Mouse (Mus musculus) neural tube, embryonic 14.5 days (tissue): ENCODE results near the gene Abr. TPM values are rescaled to one million over a fixed set of nuclear protein-coding genes. Genes with fewer than 3 reads are reported as not detected.

Experiments used
- ATAC-seq: fragments of 200-750 bp; cut with Nextera tagmentation; 2 replicates; pipeline ENCODE4 v1.8.0; 2017; ENCODE audit warnings: low read depth, mild to moderate bottlenecking, moderate TSS enrichment, moderate library complexity
- H3K27ac ChIP-seq: fragments of 300-500 bp; sonication (generic); 2 replicates; pipeline ENCODE4 v1.5.1; 2014; ENCODE audit warnings: low read depth, mild to moderate bottlenecking, control low read depth, low read length, moderate library complexity, mixed read lengths
- H3K27me3 ChIP-seq: fragments of 300-500 bp; sonication (generic); 2 replicates; pipeline ENCODE4 v1.6.1; 2014; ENCODE audit warnings: low read length; ENCODE audit not compliant: control insufficient read depth, insufficient read depth
- H3K36me3 ChIP-seq: fragments of 300-500 bp; sonication (generic); 2 replicates; pipeline ENCODE4 v1.6.1; 2014; ENCODE audit warnings: low read length, mixed read lengths; ENCODE audit not compliant: control insufficient read depth, insufficient read depth
- H3K4me1 ChIP-seq: fragments of 300-500 bp; sonication (generic); 2 replicates; pipeline ENCODE4 v1.6.1; 2014; ENCODE audit warnings: low read length; ENCODE audit not compliant: control insufficient read depth, insufficient read depth
- H3K4me2 ChIP-seq: fragments of 300-500 bp; sonication (generic); 2 replicates; pipeline ENCODE4 v1.6.1; 2014; ENCODE audit warnings: mild to moderate bottlenecking, low read depth, low read length, control low read depth
- H3K4me3 ChIP-seq: fragments of 300-500 bp; sonication (generic); 2 replicates; pipeline ENCODE4 v1.5.1; 2014; ENCODE audit warnings: low read depth, low read length, control low read depth, mixed read lengths
- H3K9ac ChIP-seq: fragments of 300-500 bp; sonication (generic); replicated peaks from 2 replicates; pipeline ENCODE4 v1.6.1; 2014; ENCODE audit warnings: low read depth, mild to moderate bottlenecking, control low read depth, low read length, mixed read lengths
- H3K9me3 ChIP-seq: fragments of 300-500 bp; sonication (generic); 2 replicates; pipeline ENCODE4 v1.6.1; 2016; ENCODE audit warnings: low read length; ENCODE audit not compliant: control insufficient read depth
- WGBS: fragments of 180-500 bp; shearing (Covaris S2); extraction: QIAGEN DNeasy Blood & Tissue Kit; methylation state at CpG from one replicate; pipeline ENCODE4 v1.1.7; 2014; 5-methylcytosine and 5-hydroxymethylcytosine counted together
- polyA plus RNA-seq: library from polyadenylated mRNA; unstranded; fragments of >200 nt; fragmentation: Nextera tagmentation; extraction: Ambion mirVana; gene quantifications from 2 replicates; pipeline ENCODE4 v1.2.1, GENCODE M21; 2014

The Abr gene
- polyA plus RNA-seq, 1 experiment from 2014 or later: 99.2 TPM

DNA sequence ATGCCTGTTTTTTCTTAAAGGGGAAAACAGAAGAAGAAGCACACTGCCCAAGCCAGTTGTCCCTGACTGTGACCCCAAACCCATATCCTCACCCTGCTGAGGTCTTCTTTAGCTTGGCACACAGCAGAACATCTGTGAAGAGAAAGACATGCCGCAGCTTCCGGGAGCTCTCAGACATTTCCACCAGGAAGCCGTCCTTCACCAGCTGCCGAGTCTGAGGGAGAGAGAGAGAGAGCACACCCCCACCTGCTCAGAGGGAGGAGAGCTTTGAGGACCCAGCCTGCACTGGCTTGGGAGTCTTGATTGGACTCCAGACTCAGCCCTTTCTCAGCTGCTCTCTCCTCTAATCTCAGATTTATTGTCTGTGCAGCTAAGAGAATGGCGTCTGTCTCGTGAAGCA lies 160.9 kb downstream of the Abr start:
- Histone ChIP-seq H3K9ac (no peak overlapping the region), H3K4me1 (peaks cover 15% of the 10 kb centered on the region; the same call in 1 of the 2 replicates), H3K4me3 (no peak overlapping the region), H3K27me3 (no peaks in the 10 kb centered on the region), H3K36me3 (peaks cover 23% of the 10 kb centered on the region), H3K9me3 (no peaks in the 10 kb centered on the region), H3K27ac (no peak overlapping the region), H3K4me2 (no peak overlapping the region)
- 39% methylated on average over 6 of the region's 6 CpGs for WGBS
- no peak for ATAC-seq

DNA sequence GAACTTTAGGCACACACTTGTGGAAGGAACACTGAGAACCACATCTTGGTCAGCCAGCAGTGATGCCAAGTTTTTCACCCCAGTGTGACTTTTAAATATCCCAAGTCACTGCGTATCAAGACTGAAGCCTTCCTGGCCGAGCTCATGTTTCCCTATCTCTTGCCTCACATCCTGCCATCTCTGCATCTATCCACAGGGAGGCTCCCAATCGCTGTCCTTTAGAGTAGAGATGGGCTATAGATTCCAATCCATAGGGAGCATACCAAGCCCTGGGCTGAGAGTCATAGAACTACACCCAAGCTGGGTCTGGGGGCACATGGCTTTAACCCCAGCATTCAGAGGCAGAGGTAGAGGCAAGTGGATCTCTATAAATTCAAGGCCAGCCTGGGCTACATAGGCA lies 162.6 kb downstream of the Abr start:
- no peak for ATAC-seq

DNA sequence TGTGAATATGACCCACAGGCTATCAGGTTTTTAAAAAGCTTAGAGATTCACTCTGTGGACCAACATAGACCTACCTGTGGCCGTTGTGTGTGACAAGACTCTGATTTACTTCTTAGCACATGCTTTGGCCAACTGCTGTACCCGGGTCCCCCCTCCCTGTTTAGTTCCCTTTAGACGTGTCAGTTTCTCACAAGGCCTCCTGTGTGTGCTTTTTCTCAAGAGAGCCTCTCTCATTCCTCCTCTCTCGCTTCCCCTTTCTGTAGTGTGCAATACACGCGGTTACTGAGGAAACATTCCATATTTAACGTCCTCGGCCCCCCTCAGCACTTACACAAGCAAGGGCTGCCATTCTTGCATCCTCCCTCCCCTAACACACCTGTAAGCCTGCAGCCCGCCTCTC lies 163.4 kb downstream of the Abr start:
- Histone ChIP-seq H3K4me1 (peaks cover 1% of the 10 kb centered on the region; the same call in 1 of the 2 replicates), H3K9me3 (no peaks in the 10 kb centered on the region), H3K9ac (no peak overlapping the region), H3K27me3 (no peaks in the 10 kb centered on the region), H3K27ac (no peak overlapping the region), H3K4me3 (no peak overlapping the region), H3K36me3 (peaks cover 42% of the 10 kb centered on the region), H3K4me2 (no peak overlapping the region)
- 86% methylated on average over 9 of the region's 9 CpGs for WGBS
- ATAC-seq: no peak

More for the DNA sequence above, 162.6 kb downstream of the Abr start:
- Histone ChIP-seq H3K9me3 (no peaks in the 10 kb centered on the region), H3K36me3 (peaks cover 37% of the 10 kb centered on the region), H3K27me3 (no peaks in the 10 kb centered on the region), H3K4me1 (peaks cover 7% of the 10 kb centered on the region; the same call in 1 of the 2 replicates), H3K27ac (no peak overlapping the region), H3K4me2 (no peak overlapping the region), H3K4me3 (no peak overlapping the region), H3K9ac (no peak overlapping the region)
- 78% methylated on average over 3 of the region's 3 CpGs for WGBS

DNA sequence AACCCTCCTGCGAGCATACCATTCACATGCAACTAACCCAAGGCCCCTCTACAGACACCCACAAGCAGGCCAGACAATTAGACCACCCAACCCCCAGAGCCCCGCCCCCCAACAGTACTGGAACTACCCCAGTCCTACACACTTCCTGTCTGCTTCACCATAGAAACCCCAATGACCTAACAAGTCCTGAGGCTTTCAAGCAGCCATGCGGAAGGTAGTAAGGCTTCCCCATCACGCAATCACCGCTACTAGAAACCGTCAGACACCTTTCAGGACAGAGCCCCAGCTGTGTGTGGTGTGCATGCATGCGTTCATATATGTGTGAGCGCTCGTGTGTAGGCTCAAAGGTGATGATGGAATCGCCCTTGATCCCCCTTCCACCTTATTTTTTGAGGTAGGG lies 165.2 kb downstream of the Abr start:
- no peak for ATAC-seq
- peaks cover 54% of the 10 kb centered on the region for H3K36me3 ChIP-seq
- no peak overlapping the region for H3K4me3 ChIP-seq
- no peak overlapping the region for H3K9ac ChIP-seq
- no peaks in the 10 kb centered on the region for H3K9me3 ChIP-seq
- no peaks in the 10 kb centered on the region for H3K4me1 ChIP-seq
- no peak overlapping the region for H3K27ac ChIP-seq
- H3K4me2 ChIP-seq: no peak overlapping the region
- 63% methylated on average over 10 of the region's 10 CpGs for WGBS
- H3K27me3 ChIP-seq: no peaks in the 10 kb centered on the region

GRCm38 (mm10) chr11:76456233-76456632 lies 165.9 kb downstream of the Abr start:
- Histone ChIP-seq H3K4me3 (no peak overlapping the region), H3K9me3 (no peaks in the 10 kb centered on the region), H3K4me2 (no peak overlapping the region), H3K27ac (no peak overlapping the region), H3K4me1 (no peaks in the 10 kb centered on the region), H3K36me3 (peaks cover 55% of the 10 kb centered on the region), H3K27me3 (no peaks in the 10 kb centered on the region), H3K9ac (no peak overlapping the region)
- WGBS: 16% methylated on average over 6 of the region's 6 CpGs
- ATAC-seq: peak; percentile 76

DNA sequence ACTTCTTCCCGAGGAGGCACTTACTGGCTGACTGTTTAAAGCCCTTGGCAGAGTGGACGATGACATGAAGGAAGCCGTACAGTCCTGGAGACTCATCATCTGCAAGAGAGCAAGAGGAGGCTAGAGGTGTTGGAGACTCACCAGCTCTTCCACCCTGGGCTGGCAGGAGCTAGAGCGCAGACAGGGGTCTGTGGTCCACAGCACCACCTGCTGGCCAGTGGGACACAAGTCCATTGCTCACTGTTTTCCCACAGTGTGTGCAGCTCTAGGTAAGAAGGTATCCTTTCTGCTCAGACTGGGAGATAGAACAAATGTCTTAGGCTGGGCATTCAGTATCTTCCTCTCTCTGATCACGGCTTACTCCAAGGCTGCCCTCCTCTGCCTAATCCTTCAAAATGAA lies 167.6 kb downstream of the Abr start:
- H3K9me3 ChIP-seq: no peaks in the 10 kb centered on the region
- no peaks in the 10 kb centered on the region for H3K27me3 ChIP-seq
- H3K4me2 ChIP-seq: no peak overlapping the region
- no peak overlapping the region for H3K4me3 ChIP-seq
- ATAC-seq: no peak; the same call in 1 of the 2 replicates
- WGBS: 63% methylated on average over 5 of the region's 5 CpGs
- H3K4me1 ChIP-seq: peaks cover 13% of the 10 kb centered on the region
- no peak overlapping the region for H3K27ac ChIP-seq
- peaks cover 54% of the 10 kb centered on the region for H3K36me3 ChIP-seq
- H3K9ac ChIP-seq: no peak overlapping the region

GRCm38 (mm10) chr11:76450202-76450561 lies 171.9 kb downstream of the Abr start:
- peak overlapping the region; percentile 91 for H3K27ac ChIP-seq
- H3K4me2 ChIP-seq: peak overlapping the region; percentile 18; the same call in 1 of the 2 replicates
- H3K4me3 ChIP-seq: no peak overlapping the region
- H3K4me1 ChIP-seq: peaks cover 31% of the 10 kb centered on the region
- 7% methylated on average over 3 of the region's 3 CpGs for WGBS
- peak; percentile 62 for ATAC-seq
- no peaks in the 10 kb centered on the region for H3K9me3 ChIP-seq
- peaks cover 42% of the 10 kb centered on the region for H3K36me3 ChIP-seq
- H3K27me3 ChIP-seq: no peaks in the 10 kb centered on the region
- peak overlapping the region; percentile 32; the same call in 1 of the 2 replicates for H3K9ac ChIP-seq

GRCm38 (mm10) chr11:76449520-76450201 lies 172.5 kb downstream of the Abr start:
- ATAC-seq: peak; percentile 80
- H3K4me2 ChIP-seq: peak overlapping the region; percentile 18; the same call in 1 of the 2 replicates
- no peaks in the 10 kb centered on the region for H3K9me3 ChIP-seq

GRCm38 (mm10) chr11:76446251-76446650 lies 175.9 kb downstream of the Abr start:
- WGBS: 4% methylated on average over 10 of the region's 10 CpGs

More at GRCm38 (mm10) chr11:76449520-76450201, 172.5 kb downstream of the Abr start:
- H3K36me3 ChIP-seq: peaks cover 37% of the 10 kb centered on the region
- no peaks in the 10 kb centered on the region for H3K27me3 ChIP-seq
- H3K27ac ChIP-seq: peak overlapping the region; percentile 91
- H3K4me3 ChIP-seq: no peak overlapping the region
- 7% methylated on average over 15 of the region's 15 CpGs for WGBS
- peaks cover 31% of the 10 kb centered on the region for H3K4me1 ChIP-seq
- peak overlapping the region; percentile 32; the same call in 1 of the 2 replicates for H3K9ac ChIP-seq

More at GRCm38 (mm10) chr11:76446251-76446650, 175.9 kb downstream of the Abr start:
- Histone ChIP-seq H3K27ac (no peak overlapping the region), H3K9ac (no peak overlapping the region; the same call in 1 of the 2 replicates), H3K36me3 (peaks cover 19% of the 10 kb centered on the region), H3K4me1 (peaks cover 31% of the 10 kb centered on the region), H3K4me2 (no peak overlapping the region), H3K27me3 (no peaks in the 10 kb centered on the region), H3K4me3 (no peak overlapping the region), H3K9me3 (no peaks in the 10 kb centered on the region)
- ATAC-seq: no peak
